Mouse (Mus musculus): ENCODE data around the gene Ulk4.

The Ulk4 gene

GRCm38 (mm10) chr9:120985524-120985923 is 291.5 kb downstream of the Ulk4 start:
- in situ Hi-C loops (cut with MboI, MseI) = no loop called here

- in situ Hi-C loops (cut with MboI, MseI) = no loop called here
Observed at GRCm38 (mm10) chr9:120985009-120985408, 292.0 kb downstream of the Ulk4 start.

- in situ Hi-C loops (cut with MboI, MseI) = no loop called here
Observed at GRCm38 (mm10) chr9:120984509-120984908, 292.5 kb downstream of the Ulk4 start.

GRCm38 (mm10) chr9:120983849-120984248 is 293.1 kb downstream of the Ulk4 start:
- in situ Hi-C loops (cut with MboI, MseI) = no loop called here

GRCm38 (mm10) chr9:120981777-120982176 is 295.2 kb downstream of the Ulk4 start:
- in situ Hi-C loops (cut with MboI, MseI) = no loop called here

GRCm38 (mm10) chr9:120976856-120977255 is 300.1 kb downstream of the Ulk4 start:
- in situ Hi-C loops (cut with MboI, MseI) = no loop called here

- in situ Hi-C loops (cut with MboI, MseI) = no loop called here
Observed at GRCm38 (mm10) chr9:120976158-120976557, 300.8 kb downstream of the Ulk4 start.

- in situ Hi-C loops (cut with MboI, MseI) = no loop called here
Observed at GRCm38 (mm10) chr9:120974209-120974608, 302.8 kb downstream of the Ulk4 start.

GRCm38 (mm10) chr9:120973026-120973515 is 303.9 kb downstream of the Ulk4 start:
- in situ Hi-C loops (cut with MboI, MseI) = no loop called here

- in situ Hi-C loops (cut with MboI, MseI) = no loop called here
Observed at GRCm38 (mm10) chr9:120965007-120965406, 312.0 kb downstream of the Ulk4 start.

- in situ Hi-C loops (cut with MboI, MseI) = no loop called here
Observed at GRCm38 (mm10) chr9:120964224-120964623, 312.8 kb downstream of the Ulk4 start.

GRCm38 (mm10) chr9:120963720-120964119 is 313.3 kb downstream of the Ulk4 start:
- in situ Hi-C loops (cut with MboI, MseI) = no loop called here

- in situ Hi-C loops (cut with MboI, MseI) = no loop called here
Observed at GRCm38 (mm10) chr9:120963104-120963503, 313.9 kb downstream of the Ulk4 start.

- in situ Hi-C loops (cut with MboI, MseI) = no loop called here
Observed at GRCm38 (mm10) chr9:120961969-120962700, 314.9 kb downstream of the Ulk4 start.

GRCm38 (mm10) chr9:120961466-120961865 is 315.5 kb downstream of the Ulk4 start:
- in situ Hi-C loops (cut with MboI, MseI) = no loop called here

- in situ Hi-C loops (cut with MboI, MseI) = no loop called here
Observed at GRCm38 (mm10) chr9:120960611-120961010, 316.4 kb downstream of the Ulk4 start.

- in situ Hi-C loops (cut with MboI, MseI) = no loop called here
Observed at GRCm38 (mm10) chr9:120959225-120959624, 317.8 kb downstream of the Ulk4 start.

- in situ Hi-C loops (cut with MboI, MseI) = no loop called here
Observed at GRCm38 (mm10) chr9:120958560-120958959, 318.4 kb downstream of the Ulk4 start.

- in situ Hi-C loops (cut with MboI, MseI) = no loop called here
Observed at GRCm38 (mm10) chr9:120958051-120958450, 318.9 kb downstream of the Ulk4 start.

- in situ Hi-C loops (cut with MboI, MseI) = no loop called here
Observed at GRCm38 (mm10) chr9:120951947-120952346, 325.1 kb downstream of the Ulk4 start.

- in situ Hi-C loops (cut with MboI, MseI) = no loop called here
Observed at GRCm38 (mm10) chr9:120950761-120951160, 326.2 kb downstream of the Ulk4 start.

- in situ Hi-C loops (cut with MboI, MseI) = no loop called here
Observed at GRCm38 (mm10) chr9:120948832-120949231, 328.2 kb downstream of the Ulk4 start.

GRCm38 (mm10) chr9:120946131-120946530 is 330.9 kb downstream of the Ulk4 start:
- in situ Hi-C loops (cut with MboI, MseI) = no loop called here

GRCm38 (mm10) chr9:120944211-120944610 is 332.8 kb downstream of the Ulk4 start:
- in situ Hi-C loops (cut with MboI, MseI) = no loop called here

Data from T-helper 17 cell (primary cell).